Mouse (Mus musculus) 3134 (cell line): ENCODE data around the gene Inca1.

Source experiments
- DNase-seq: peaks from one replicate; pipeline ENCODE4 v3.0.0-alpha.2; 2011; ENCODE audit warnings: low spot score; ENCODE audit not compliant: insufficient read length; ENCODE audit errors: extremely low read depth

The Inca1 gene

DNA sequence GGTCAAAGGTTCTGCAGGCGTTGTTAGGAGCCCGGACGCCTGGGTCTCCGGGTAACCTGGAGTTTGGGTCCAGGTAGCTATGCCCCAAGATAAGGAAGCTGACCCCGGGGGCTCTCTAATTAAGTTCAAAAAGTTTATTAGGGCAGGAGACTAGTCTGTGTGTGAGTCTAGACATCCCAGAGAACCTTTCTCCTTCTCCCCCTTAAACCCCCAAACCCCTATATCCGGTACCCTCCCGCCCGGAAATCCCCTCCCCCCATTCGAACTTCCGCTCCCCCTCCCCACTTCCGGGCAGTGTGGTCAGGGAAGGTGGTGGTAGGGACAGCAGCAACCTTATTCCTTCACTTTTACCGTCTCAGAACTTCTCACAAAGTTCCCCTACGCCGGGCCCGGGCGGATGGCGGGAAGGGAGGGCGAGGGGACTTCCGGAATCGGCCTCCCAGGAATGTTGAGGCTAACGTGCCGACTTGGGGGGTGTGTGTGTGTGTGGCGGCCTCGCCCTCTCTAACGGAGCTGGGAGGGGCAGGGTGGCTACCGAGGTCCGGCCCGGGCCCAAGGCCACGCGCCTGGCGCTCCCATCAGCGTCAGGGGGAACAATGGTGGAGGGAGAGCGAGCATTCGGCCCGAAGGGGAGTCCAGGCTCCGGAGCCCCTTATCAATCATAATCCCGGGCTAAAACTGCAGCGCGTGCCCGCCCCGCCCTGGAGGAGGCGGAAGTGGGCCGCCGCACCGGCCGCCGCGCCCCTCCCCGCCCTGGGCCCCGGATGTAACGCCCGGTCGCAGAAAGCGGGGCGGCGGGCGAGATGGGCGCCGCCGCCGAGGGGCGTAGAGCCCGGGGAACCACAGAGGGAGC lies 46.4 kb downstream of the Inca1 start:
- DNase-seq, result peak; percentile 84

- no peak for DNase-seq
These were observed 47.0 kb downstream of the Inca1 start for GRCm38 (mm10) chr11:70652884-70653344.

DNA sequence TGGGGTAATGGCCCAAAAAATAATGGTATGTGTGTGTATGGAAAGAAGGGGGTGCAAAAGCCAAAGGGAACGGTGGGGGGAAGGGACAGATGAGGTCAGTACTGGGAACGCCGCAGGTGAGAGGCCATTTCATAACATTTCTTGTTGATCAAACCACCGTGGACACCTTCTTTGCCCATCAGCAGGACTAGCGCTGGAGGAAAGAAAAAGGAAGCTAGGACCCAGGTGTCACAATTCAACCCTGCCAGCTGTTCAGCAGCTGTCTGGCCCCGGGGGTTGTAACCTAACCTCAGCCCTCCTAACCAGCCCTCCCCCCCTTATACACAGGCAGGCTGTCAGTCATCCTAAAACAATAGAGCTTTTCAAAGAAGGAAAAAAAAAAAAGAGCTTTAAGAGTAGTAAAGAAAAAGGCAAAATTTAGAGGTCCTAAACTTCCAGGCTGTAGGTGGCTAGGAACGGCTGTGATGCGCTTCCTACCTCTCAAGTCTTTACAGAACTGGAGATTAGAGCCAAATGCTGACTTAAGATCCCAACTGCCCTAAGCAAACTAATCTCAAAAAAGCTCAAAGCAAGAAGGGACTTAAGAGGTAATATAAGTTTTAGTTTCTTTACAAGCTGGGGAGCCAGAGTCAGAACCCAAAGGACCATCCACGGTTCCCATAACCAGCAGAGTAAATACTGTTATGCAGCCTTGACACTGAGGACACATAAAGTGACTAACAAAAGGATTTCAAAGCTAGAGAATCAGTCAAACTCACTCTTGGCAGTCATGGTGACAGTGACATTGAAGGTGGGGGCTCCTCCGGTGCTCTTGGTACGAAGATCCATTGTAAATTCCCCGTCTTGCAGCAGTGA lies 47.7 kb downstream of the Inca1 start:
- no peak for DNase-seq

DNA sequence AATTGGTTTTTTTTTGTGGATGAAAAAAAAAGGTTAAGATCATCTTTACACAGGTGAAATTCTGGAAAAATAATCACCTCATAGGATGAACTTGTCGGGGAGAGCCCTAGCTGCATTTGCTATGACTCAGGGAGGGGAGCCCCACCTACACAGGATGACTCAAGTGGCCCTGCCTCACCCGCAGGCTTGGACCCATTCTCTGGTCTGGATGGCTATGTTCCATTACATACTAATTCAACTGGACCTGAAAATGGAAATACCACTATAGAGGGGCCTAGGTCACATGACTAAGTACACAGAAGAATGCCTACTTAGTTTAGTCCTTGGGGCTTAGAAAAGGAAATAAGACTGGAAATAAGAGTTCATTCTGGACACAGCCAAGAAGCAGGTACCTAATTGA lies 48.6 kb downstream of the Inca1 start:
- DNase-seq, result peak; percentile 71

DNA sequence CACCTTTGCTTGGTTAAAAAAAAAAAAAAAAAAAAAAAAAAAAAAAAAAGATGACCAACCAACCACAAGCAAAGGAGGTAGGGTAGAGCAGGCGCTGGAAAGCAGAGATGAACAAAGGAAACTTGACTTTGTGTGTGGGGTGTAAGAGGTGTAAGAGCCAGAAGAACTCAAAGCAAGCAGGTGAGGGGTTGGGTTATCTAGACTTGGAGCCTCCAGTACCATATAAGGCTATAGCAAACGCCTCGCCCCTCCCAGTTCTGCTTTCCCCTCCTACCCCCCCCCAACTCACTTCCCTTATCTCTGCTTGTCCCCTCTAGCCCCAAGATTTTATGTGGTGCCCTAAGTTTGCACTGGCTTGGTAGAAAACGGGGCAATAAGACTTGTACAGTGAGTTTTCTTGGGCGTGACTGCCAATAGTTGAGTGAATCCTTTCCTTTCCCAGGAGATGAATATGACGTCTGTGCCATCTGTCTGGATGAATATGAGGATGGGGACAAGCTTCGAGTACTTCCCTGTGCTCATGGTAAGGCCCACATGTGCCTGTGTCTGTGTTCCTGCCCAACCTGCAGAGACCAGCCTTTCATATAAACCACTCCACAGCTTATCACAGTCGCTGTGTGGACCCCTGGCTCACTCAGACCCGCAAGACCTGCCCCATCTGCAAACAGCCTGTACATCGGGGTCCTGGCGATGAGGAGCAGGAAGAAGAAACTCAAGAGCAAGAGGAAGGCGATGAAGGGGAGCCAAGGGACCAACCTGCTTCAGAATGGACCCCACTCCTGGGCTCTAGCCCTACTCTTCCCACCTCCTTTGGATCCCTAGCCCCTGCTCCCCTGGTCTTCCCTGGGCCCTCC lies 49.4 kb downstream of the Inca1 start:
- DNase-seq, result no peak

DNA sequence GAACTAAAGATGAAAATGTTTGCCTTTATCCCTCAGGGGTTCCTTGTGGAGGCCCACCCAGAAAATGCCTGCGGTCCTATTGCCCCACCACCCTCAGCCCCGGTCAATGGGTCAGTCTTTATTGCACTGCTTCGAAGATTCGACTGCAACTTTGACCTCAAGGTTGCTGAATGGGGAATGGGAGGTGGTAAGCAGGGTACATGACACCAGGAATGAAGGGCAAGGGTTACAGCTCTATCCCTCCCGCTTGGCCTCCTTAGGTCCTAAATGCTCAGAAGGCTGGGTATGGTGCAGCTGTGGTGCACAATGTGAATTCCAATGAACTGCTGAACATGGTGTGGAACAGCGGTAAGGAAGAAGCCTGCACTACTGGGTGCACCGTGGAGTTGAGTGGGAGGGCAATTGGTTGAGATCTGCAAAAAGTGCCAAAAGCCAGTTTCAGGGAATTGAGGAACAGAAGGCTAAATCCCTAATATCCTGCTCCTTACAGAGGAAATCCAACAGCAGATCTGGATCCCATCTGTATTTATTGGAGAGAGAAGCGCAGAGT lies 50.7 kb downstream of the Inca1 start:
- no peak for DNase-seq

- no peak for DNase-seq
These were observed 51.4 kb downstream of the Inca1 start for GRCm38 (mm10) chr11:70648512-70648911.

DNA sequence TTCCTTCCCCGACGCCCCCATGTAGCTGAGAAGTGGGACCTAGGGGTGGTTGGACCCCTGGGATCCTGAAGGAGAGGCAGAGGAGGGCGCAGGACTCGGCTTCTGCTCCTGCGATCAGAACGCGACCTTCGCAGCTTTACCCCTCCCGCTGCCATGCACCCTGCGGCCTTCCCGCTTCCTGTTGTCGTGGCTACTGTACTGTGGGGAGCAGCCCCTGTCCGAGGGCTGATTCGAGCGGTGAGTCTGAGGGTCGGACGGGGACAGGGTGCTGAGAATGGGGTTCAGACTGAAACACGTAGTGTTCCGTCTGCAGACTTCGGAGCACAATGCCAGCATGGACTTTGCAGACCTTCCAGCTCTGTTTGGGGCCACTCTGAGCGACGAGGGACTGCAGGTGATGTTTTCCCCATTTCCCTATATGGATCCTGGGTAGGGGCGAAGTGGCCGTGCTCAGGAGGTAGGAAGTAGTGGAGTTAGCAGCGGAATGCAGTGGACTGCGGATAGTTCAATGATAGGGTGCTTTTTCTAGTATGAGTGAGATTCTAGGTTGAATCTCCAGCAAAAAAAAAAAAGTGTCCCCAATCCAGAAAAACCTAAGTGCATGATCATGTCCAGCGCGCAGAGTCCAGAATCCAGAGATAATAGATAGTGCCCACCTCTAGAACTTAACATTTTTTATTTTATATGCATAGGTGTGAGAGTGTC lies 52.1 kb downstream of the Inca1 start:
- peak; percentile 63 for DNase-seq

- DNase-seq, result peak; percentile 98
These were observed 53.0 kb downstream of the Inca1 start, which contains the start of the genes Rnf167 and Slc25a11 for GRCm38 (mm10) chr11:70646691-70647650. TSS of gene Rnf167 (plus strand) at chr11:70647235. TSS of gene Slc25a11 (minus strand) at chr11:70647479.

- DNase-seq, result no peak
These were observed 53.7 kb downstream of the Inca1 start for GRCm38 (mm10) chr11:70646259-70646555.

DNA sequence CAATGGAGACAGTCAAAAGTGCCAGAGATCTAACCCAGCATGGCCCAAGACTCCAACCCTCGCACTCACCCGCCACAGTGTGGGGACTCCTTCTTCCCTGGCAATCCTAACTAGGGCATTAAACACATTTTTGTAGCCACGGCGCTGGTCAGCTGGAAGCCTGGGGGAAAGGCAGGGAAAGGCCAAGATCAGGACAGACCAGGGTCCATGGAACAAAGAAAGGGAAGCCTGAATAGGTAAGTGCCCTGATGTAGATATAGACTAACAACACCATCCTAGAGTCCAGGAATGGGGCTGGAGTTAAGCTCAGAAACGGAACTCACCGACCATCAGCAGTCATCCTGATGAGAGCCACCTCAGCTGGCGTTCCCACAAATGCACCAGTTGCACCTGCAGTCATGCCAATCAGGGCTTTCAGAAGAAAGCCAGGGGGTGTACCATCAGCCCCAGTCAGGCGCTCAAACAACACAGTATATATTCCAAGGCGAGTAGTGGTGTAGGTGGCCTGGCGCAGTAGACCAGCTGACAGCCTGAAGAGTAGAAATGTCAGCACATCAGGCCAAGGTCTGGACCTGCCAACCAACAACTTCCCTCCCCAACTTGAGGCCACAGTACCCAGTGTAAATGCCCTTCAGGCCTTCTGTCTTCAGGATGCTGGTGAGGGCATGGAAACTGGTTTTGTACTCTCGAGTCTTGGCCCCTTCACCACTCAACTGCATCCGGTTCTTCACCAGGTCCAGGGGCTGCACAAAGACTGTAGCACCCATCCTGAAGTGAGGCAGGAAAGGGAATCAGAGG lies 54.3 kb downstream of the Inca1 start:
- no peak for DNase-seq

- DNase-seq, result no peak
These were observed 55.3 kb downstream of the Inca1 start for GRCm38 (mm10) chr11:70644564-70645103.

DNA sequence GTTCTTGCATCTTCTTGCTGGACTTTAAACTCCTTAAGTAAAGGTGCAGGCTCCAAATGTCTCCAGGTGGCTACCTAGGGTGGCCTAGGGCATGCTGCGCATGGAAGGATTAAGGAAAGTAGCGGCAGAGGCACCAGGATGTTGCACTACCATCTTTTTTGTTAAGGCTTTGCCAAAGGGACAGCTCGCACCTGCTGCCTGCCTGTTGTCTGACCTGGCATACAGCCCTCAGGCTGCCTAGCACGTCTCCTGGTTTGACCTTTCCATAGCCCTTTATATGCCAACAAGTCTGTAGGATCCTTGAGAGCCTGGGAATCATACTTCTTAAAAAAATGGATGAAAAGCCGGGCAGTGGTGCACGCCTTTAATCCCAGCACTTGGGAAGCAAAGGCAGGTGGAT lies 56.9 kb downstream of the Inca1 start:
- DNase-seq, result no peak

- DNase-seq, result no peak
These were observed 58.7 kb downstream of the Inca1 start for GRCm38 (mm10) chr11:70641241-70641640.

DNA sequence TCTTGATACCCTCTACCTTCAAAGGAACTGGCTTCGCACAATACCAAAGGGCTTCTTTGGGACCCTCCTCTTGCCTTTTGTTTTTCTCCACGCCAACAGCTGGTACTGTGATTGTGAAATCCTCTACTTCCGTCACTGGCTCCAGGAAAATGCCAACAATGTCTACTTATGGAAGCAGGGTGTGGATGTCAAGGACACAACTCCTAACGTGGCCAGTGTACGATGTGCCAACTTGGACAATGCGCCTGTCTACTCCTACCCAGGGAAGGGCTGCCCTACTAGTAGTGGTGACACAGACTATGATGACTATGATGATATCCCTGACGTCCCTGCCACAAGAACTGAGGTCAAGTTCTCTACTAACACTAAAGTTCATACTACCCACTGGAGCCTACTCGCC lies 60.0 kb downstream of the Inca1 start:
- no peak for DNase-seq

- no peak for DNase-seq
These were observed 61.2 kb downstream of the Inca1 start, which contains the start of gene Gp1ba for GRCm38 (mm10) chr11:70638714-70639278. TSS of gene Gp1ba (plus strand) at chr11:70639122.
